Mouse (Mus musculus): ENCODE measurements around the gene H2al2a.
"Not testable (repeated sequence)": the region's sequence is repeated elsewhere in the genome, so short reads cannot be mapped to it uniquely, and the experiment has no call there.

H2al2a gene

DNA sequence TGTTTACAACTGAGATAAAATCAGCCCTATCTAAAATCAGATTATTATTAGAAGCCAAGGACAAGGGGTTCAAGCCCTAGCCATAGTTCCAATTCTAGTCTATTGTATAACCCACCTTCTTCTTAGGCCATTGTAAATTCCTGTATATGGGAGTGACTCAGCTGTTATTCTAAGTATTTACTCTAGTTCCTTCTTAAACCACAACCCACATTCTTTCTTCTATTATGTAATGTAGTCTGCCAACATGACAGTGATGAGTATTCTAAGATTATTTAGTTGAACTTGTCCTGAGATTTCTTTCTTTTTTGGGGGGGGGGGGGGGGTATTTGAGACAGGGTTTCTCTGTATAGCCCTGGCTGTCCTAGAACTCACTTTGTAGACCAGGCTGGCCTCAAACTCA lies 19.1 kb downstream of the H2al2a start:
- not testable (repeated sequence) for DNase-seq (ENCODE audit: low spot score)

DNA sequence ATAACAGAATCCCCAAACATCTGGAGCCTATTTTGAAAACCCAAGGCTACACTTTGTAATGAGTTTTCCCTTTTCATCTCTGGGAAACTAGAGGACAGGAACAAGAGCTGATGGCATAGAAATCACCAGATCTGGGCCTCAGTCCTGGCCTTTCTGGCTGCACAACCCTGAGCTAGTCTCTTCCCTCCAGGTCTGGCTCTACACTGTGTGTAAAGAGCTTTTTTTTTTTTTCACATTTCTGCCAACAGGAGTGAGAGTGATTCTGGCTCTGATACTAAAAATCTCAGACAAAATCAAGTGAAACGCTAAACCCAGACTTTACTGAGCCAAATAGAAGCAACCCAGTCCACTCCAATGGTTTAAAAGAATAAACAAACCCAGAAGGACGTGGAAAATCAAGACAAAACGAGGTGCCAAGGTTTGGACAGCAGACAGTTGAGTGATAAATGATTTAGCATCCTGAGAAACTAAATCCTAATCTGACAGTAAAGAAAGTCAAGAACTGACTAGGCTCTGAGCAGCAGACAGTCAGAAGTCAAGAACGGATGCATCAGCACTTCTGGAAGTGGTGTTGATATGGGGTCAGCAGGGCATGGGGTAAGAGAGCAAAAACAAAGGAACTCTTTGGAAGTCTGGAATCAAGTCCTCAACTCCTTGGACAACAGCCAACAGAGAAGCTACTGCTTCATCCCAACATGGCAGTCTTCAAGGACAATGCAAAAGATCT lies 21.0 kb downstream of the H2al2a start:
- DNase-seq (ENCODE audit: low spot score), result peak; percentile 22

DNA sequence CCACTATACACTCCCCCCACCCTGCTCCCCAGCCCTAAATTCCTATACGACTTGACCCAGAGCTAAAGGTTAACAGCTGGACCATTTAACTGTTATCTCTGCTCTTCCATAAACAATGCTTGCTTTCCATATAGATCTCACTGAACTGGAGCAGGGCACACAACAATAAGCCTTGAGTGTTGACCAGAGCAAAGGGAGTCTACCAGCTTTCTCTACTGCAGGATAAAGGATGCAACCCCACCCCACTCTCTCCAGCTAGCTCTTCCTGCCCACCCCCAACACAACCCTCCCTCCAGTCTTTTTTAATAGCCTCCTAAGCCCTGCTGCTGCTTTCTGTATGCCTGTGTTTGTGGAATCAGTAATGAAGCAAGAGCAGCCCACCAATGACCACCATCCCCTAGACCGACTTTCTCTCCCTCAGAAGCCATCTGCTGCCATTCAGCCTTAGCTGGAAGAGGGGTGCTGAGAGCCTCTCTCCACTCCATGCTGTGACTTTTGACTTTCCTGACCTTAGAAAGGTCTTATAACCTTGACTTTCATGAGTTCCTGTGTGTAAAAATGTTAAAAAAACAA lies 22.8 kb downstream of the H2al2a start:
- no peak for DNase-seq (ENCODE audit: low spot score)

DNA sequence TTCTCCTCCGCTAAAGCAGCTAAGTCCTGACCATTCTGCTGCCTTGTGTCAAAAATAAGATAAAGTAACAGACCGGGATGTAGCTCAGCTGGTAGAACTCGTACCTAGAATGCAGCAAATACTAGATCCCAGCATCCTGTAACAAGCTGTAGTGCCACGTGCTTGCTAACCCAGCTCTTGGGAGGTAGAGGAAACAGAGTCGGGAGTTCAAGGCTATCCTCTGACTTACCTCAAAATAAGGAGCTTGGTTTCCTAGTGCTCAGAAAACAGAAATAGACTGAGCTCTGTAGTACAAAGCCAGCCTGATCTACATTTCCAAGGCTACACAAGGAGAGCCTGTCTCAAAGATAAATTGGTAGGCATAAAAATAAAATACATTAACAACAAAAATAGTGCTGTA lies 23.5 kb downstream of the H2al2a start:
- DNase-seq (ENCODE audit: low spot score), result no peak

DNA sequence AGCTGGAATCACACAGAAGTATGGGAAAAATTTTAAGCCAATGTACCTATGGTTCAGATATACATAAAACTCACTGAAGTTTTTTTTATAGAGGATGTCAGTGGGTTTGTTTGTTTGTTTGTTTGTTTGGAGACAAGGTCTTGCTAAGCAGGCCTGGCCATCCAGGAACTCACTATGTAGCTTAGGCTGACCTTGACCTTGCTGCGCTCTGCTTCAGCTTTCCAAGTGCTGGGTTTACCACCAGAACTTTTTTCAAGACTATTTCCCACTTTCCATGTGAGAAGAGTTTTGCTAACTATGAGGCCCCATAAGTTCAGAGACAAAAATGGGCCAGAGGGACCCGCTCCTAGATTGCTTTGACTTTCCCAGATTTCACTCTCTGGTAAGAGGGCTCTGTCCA lies 23.9 kb downstream of the H2al2a start:
- no peak for DNase-seq (ENCODE audit: low spot score)

DNA sequence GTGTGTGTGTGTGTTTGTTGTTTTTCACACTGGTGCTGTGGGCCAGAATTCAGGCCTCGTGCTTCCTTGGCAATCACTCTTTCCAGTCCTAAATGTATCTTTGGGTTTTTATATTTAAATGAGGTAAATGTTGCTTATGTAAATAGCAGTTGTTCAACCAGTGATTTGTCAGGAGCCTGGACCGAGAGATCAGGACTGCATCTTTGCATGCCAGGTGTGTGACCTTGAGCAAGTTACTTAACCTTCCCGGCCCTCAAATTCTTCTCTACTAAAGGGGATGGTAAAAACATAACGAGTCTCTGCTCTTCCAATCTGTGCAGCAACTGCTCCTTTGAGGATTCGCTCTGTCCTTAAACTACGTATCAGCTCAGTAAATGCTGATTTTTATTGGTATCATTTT lies 25.4 kb downstream of the H2al2a start:
- DNase-seq (ENCODE audit: low spot score), result no peak

DNA sequence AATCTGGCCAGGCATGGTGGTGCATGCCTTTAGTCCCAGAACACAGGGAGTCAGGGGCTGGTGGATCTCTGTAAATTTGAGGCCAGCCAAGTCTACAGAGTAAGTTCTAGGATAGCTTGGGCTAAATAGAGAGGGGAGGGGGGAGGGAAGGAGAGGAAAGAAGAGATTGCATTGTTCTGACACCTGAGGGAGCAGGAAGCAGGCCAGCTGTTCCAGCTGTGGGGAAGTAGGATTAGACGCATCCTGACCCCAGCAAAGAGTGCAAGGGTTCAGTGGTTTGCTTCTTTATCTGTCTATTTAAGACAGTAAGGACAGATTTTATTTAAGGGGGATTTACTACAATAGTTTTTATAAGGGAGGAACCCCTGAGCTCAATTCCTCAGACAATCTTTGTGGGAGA lies 26.1 kb downstream of the H2al2a start:
- DNase-seq (ENCODE audit: low spot score), result no peak

DNA sequence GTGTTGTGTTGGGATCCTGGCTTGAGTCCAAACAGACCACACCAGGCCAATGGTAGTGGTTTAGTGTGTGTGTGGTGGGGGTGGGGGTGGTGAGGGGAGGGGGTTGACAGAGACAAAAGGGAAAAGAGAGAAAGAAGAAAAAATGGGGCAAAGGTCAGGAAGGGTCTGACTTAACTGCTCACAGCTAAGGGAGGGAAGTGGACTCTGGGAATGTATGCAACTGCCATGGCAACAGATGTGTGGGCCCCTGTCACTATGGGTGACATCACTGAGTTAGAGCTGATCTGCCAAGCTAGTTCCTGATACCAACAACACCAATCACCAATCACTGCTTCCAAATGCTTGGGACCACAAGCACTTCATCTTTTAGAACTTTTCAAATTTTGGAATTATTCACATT lies 26.6 kb downstream of the H2al2a start:
- DNase-seq (ENCODE audit: low spot score), result no peak

DNA sequence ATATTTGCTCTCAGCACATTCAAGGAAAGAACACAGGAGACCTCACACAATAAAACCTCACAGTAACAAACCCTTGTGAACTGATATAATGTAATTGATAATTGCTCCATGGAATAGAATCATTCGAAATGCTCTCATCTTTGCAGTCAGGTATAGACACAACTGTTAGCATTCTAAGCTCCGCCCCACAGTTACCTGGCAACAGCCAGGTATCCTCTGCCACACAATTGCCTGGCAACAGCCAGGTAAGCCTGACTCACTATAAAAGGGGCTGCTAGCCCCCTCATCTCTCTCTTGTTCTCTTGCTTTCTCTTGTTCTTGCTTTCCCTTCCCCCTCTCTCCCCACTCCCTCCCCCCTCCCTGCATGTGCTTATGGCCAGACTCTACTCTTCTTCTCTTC lies 28.2 kb downstream of the H2al2a start:
- DNase-seq (ENCODE audit: low spot score), result no peak

DNA sequence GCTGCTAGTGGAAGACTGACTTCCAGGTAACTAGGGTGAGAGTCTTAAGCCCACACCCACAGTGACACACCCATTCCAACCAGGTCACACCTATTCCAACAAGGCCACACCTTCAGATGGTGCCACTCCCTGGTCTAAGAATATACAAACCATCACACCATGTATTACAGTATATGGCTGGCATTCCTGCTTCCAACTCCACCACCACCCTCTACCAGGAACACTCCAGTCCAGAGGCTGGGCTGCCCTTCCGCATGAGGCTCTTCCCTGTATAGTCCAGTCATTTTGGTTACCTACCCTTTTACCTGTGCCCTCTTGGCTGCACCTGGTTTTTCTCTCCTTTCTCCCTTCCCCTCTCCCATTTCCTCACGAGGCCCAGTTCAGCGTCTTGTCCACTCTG lies 28.7 kb downstream of the H2al2a start:
- DNase-seq (ENCODE audit: low spot score), result not testable (repeated sequence)

DNA sequence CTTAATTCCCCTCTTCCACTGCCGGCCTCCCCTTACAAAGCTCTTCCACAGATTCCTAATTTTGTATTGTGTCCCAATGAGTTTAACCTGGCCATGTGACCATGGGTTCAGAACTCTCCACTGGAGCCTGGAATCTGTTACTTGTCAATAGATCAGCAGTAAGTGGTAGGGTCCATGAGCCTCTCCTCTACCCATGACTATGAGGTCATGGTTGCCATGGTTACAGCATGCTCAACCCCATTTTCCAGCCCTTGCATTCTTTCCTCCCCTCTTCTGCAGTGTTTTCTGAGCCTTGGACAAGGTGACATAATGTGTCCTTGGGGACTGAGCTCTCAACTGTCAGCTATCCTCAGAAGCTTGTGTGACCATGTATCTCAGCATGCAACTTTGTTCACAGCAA lies 37.3 kb downstream of the H2al2a start:
- DNase-seq (ENCODE audit: low spot score), result no peak

DNA sequence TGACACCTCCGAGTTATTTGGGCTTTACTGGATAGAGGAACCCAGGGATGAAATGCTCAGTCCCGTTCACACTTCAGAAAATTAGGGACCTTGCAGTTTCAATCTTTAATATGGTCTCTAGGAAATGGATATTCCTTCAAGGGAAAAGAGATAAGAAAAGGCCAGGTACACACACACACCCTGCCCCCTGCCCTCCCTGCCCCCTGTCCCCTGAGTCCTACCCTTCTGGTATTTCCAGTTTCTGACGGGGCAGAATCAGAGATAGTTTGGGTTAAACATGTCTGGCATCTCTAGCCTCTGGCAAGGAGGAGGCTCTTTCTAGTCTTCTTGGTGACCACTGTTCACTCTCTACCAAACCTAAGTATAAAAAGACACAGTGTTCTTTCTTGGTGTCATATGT lies 49.9 kb downstream of the H2al2a start:
- no peak for DNase-seq (ENCODE audit: low spot score)

Data from adipocyte (in vitro differentiated cells).